Mouse (Mus musculus): ENCODE results near the gene Mamstr.

DNA sequence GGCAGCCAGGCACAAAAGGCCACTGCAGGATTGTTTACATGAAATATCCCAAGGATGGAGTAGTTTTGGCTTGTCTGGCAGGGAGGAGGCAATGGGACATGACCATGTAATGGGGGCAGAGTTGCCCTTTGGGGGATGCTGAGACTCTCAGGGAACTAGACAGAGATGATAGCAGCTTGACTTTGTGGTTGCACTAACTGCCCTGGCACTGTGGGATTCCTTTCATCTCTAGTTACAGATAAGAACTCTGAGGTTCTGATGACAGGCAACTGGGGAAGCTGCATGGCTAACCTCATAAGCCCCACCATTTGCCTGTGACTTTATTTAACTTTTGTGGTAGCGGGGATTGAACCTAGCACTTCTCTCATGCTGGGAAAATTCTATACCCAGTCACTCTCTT is 43.7 kb upstream of the Mamstr start:
- no peak for TF ChIP-seq CTCF (IDR thresholded peaks at IDR 0.05; ENCODE audit: control insufficient read depth, insufficient read depth, insufficient read length)
- TF ChIP-seq CEBPB (IDR thresholded peaks at IDR 0.05; ENCODE audit: low read depth): no peak
- no peak for TF ChIP-seq MAX (IDR thresholded peaks at IDR 0.05)
- TF ChIP-seq USF1 (IDR thresholded peaks at IDR 0.05; ENCODE audit: low read depth): no peak
